Mouse (Mus musculus) left cerebral cortex, postnatal 14 days (tissue): Measurements from ENCODE around the gene Crybb2. TPM values are rescaled to one million over a fixed set of nuclear protein-coding genes. Genes with fewer than 3 reads are reported as not detected.

Source experiments
- DNase-seq, 2 experiments: peaks; one replicate each; pipeline ENCODE4 v3.0.0; 2021 to 2022; ENCODE audit warnings: low spot score in 2 of 2, mixed read lengths in 1 of 2
- intact Hi-C: fragments of 180-260 bp; cut with DNase I; formaldehyde crosslinking; loops from one replicate; pipeline ENCODE4 v1.15.1; 2025
- total RNA-seq, 2 experiments: library from RNA; stranded (reverse); gene quantifications; 2 replicates each; pipeline ENCODE4 v1.2.3; 2021

Crybb2 gene
- total RNA-seq, 2 experiments from 2014 or later = not detected

- intact Hi-C loops = no loop called here
- DNase-seq = peak; percentile 59 to 77
Observed at GRCm38 (mm10) chr5:113043531-113043930, 26.4 kb downstream of the Crybb2 start.

GRCm38 (mm10) chr5:113041567-113042071 lies 28.3 kb downstream of the Crybb2 start:
- intact Hi-C loops = no loop called here
- peak; percentile 67 to 79 for DNase-seq

GRCm38 (mm10) chr5:113040776-113041175 lies 29.1 kb downstream of the Crybb2 start:
- peak in 1 of 2 experiments; percentile 38 for DNase-seq
- intact Hi-C loops = no loop called here

GRCm38 (mm10) chr5:113038601-113039000 lies 31.3 kb downstream of the Crybb2 start:
- no peak for DNase-seq
- intact Hi-C loops = no loop called here

- no peak for DNase-seq
- intact Hi-C loops = no loop called here
Observed at GRCm38 (mm10) chr5:113035094-113036047, 34.5 kb downstream of the Crybb2 start.

GRCm38 (mm10) chr5:113031201-113031754 lies 38.6 kb downstream of the Crybb2 start:
- intact Hi-C loops = no loop called here

GRCm38 (mm10) chr5:113030082-113030481 lies 39.8 kb downstream of the Crybb2 start:
- no peak for DNase-seq
- intact Hi-C loops = no loop called here

More at GRCm38 (mm10) chr5:113031201-113031754, 38.6 kb downstream of the Crybb2 start:
- no peak for DNase-seq

GRCm38 (mm10) chr5:113026706-113027105 lies 43.2 kb downstream of the Crybb2 start:
- no peak for DNase-seq
- intact Hi-C loops = no loop called here

GRCm38 (mm10) chr5:113024154-113024764 lies 45.7 kb downstream of the Crybb2 start:
- DNase-seq = no peak
- intact Hi-C loops = no loop called here

- intact Hi-C loops = loop anchor here (5.0 kb wide), 1 partner anchor 86 kb away; no protein-coding TSS in a partner anchor
- peak; percentile 68 to 79 for DNase-seq
Observed at GRCm38 (mm10) chr5:113018190-113018589, 51.7 kb downstream of the Crybb2 start.

GRCm38 (mm10) chr5:113017004-113017403 lies 52.9 kb downstream of the Crybb2 start:
- intact Hi-C loops = loop anchor here (5.0 kb wide), 1 partner anchor 85 kb away; no protein-coding TSS in a partner anchor

GRCm38 (mm10) chr5:113015236-113016061 lies 54.5 kb downstream of the Crybb2 start, which contains the start of gene Grk3:
Gene Grk3, minus strand, starts transcription at chr5:113015791.
- DNase-seq = peak; percentile 54 to 62
- intact Hi-C loops = loop anchor here (5.0 kb wide), 1 partner anchor 83 kb away; no protein-coding TSS in a partner anchor

More at GRCm38 (mm10) chr5:113017004-113017403, 52.9 kb downstream of the Crybb2 start:
- DNase-seq = no peak

- intact Hi-C loops = loop anchor here (5.0 kb wide), 1 partner anchor 83 kb away; no protein-coding TSS in a partner anchor
- DNase-seq = peak in 1 of 2 experiments; percentile 27
Observed at GRCm38 (mm10) chr5:113014808-113015235, 55.1 kb downstream of the Crybb2 start.

GRCm38 (mm10) chr5:113014111-113014807 lies 55.7 kb downstream of the Crybb2 start:
- intact Hi-C loops = no loop called here
- no peak for DNase-seq

GRCm38 (mm10) chr5:113011926-113012325 lies 58.0 kb downstream of the Crybb2 start:
- intact Hi-C loops = no loop called here

GRCm38 (mm10) chr5:113009183-113009820 lies 60.6 kb downstream of the Crybb2 start:
- DNase-seq = no peak
- intact Hi-C loops = no loop called here

More at GRCm38 (mm10) chr5:113011926-113012325, 58.0 kb downstream of the Crybb2 start:
- DNase-seq = no peak

- intact Hi-C loops = no loop called here
- DNase-seq = no peak
Observed at GRCm38 (mm10) chr5:113008496-113008895, 61.4 kb downstream of the Crybb2 start.
